Mouse (Mus musculus): ENCODE data around the gene Iba57.

Gene Iba57

DNA sequence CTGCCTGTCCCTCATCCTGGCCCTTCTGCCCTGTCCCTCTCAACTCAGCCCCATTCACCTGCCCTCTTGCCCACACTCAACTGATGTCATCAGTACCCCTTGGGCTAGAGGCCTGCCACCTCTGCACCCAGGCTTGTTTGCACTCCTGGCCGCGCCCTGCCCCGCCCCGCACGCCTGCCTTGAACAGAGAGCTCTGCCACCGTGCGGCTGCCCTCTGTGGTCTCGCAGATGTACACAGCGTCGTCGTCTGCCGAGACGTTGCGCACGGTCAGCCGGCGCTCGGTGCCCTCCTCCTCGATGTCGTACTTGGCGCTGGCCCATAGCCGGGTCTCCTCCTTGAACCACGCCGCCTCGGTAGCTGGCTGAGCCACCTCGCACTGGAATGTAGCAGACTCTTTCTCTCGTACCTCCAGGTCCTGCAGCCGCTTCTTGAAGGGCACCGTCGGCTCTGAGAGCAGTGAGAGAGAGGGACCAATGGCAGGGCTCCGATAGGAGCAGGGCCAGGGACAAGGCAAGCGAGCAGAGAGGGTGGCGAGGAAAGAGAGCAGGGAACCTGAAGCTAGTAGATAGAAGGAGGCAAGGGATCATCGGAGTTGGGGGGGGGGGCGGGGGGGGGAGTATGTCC lies 29.1 kb downstream of the Iba57 start:
- DNase-seq (ENCODE audit: low read depth) = no peak

DNA sequence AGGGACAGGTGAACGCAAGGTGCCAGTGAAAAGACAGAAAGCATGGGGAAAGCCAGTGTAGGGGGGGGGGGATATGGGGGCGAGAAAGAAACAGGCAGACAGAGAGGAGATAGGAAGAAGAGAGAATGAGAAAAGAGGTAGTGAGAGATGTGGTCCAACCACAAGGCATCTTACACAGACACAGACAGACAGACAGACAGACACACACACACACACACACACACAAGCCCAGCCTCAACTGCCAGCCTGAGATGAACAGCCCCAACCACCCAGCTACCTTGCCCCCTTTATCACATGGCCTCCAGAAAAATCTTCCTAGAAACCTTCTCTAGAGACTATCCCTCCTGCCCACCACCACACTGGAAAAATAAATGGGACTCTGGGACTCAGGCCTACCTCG lies 31.5 kb downstream of the Iba57 start:
- no peak for DNase-seq (ENCODE audit: low read depth)

DNA sequence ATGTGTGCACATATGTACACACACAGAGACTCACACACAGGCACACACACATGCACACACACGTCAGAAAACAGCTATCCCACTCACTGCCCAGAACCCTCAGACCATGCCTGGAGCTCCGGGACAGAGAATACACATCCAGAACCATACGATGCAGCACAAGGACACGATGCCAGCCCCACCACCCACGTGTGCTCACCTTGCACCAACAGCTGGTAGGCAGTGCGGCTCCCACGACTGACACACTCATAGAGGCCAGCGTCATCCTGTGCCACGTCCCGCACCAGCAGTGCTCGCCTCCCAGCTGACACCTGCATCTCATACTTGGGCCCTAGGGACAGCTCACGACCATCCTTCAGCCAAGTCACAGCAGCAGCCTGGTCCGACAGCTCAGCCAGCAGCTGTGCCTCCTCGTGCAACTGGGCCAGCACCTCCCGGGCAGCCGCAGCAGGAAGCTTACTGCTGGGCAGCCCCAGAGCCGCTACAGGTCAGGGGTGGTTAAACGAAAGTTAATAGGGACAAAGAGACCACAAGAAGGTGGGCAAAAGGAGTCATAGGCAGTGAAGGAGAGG lies 32.1 kb downstream of the Iba57 start:
- DNase-seq (ENCODE audit: low read depth) = no peak

DNA sequence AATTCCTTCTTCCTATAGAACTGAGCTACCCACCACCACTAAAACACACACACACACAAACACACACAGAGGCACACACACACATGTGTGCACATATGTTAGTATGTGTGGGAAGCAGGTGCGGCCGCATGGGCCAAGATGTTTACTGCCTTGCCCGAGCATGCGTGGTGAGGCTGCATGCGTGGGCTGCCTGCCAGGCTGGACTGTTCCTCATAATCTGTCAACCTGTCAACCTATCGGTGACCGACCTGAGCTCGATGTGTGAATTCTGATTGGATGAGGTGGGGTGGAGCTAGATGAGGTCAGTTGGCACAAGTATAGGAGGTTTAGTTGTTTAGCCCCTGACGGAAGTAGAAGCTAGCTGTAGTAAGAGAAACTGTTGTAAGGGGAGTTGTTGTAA lies 32.8 kb downstream of the Iba57 start:
- DNase-seq (ENCODE audit: low read depth) = no peak

DNA sequence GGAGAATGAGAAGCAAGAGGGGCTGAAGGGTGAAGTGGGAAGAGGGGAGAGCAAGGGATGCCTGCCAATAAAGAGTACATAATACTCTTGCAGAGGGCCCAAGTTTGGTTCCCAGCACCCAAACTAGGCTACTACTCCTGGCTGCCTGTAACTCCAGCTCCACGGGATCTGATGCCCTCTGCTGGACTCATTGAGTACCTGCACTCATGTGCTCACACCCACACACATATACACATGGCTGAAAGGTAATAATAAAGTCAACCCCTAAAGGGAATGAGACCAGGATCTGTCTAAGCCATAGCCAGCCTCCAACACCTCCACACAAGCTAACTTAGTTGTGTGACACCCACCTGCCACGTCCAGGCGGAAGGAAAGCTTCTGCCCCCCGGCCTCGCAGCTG lies 57.6 kb downstream of the Iba57 start:
- DNase-seq (ENCODE audit: low read depth) = no peak

All from fibroblast of lung, adult 2 months (primary cell).